Mouse (Mus musculus): Measurements from ENCODE around the gene Hist2h2be.
"Not testable (repeated sequence)": the region's sequence is repeated elsewhere in the genome, so short reads cannot be mapped to it uniquely, and the experiment has no call there.

DNA sequence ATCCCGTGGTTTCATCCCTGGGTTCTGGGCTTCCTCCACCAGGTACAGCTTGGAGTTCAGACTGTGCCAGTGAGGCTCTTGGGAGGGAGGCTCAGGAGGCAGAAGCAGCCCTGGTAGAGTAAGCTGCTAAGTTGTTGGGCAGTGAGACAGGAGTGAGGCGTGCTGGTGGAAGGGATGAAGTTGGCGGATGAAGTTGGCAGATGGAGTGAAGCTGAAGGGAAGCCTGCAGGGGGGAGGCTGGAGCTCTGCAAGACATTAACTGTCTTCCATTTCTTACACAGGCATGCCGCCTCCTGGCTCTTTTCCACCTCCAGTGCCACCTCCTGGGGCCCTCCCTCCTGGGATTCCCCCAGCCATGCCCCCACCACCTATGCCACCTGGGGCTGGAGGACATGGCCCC lies 46.9 kb upstream of the Hist2h2be start:
- TF ChIP-seq CTCF, EP300 (IDR thresholded peaks at IDR 0.05; ENCODE audit: low read depth): not testable (repeated sequence)
